In genomic region chr13:80986657-80987056, GRCm38 (mm10) we compare ENCODE assay signal across 15 mouse cellular contexts.
"Had no signal": no experiment of that assay in that cellular context is flagged by ENCODE, and none has a peak within 500 bp of the region (broad histone marks: within the 10 kb centered on the region; RNA-seq: fewer than 3 reads in every experiment).

No protein-coding gene starts in this region.

- H3K9ac ChIP-seq: limb, embryonic 12.5 days; liver, embryonic 13.5 days; liver, postnatal 0 days; lung, embryonic 15.5 days; neural tube, embryonic 12.5 days had no signal

- H3K36me3 ChIP-seq: limb, embryonic 12.5 days; liver, embryonic 13.5 days; lung, embryonic 15.5 days; neural tube, embryonic 12.5 days had no signal

- H3K27ac ChIP-seq: kidney, postnatal 0 days; limb, embryonic 12.5 days; liver, embryonic 13.5 days; lung, embryonic 15.5 days; macrophage; neural tube, embryonic 12.5 days had no signal

- H3K9me3 ChIP-seq: limb, embryonic 12.5 days; liver, embryonic 13.5 days; lung, embryonic 15.5 days; megakaryocyte, embryonic 14.5 days; neural tube, embryonic 12.5 days had no signal

- H3K4me1 ChIP-seq: limb, embryonic 12.5 days; liver, embryonic 13.5 days; lung, embryonic 15.5 days; neural tube, embryonic 12.5 days had no signal

- H3K27me3 ChIP-seq: limb, embryonic 12.5 days; liver, embryonic 13.5 days; lung, embryonic 15.5 days; megakaryocyte, embryonic 14.5 days; neural tube, embryonic 12.5 days had no signal

- H3K4me2 ChIP-seq: limb, embryonic 12.5 days; liver, embryonic 13.5 days; lung, embryonic 15.5 days; neural tube, embryonic 12.5 days had no signal

- H3K4me3 ChIP-seq: limb, embryonic 12.5 days; liver, embryonic 13.5 days; lung, embryonic 15.5 days; megakaryocyte, embryonic 14.5 days; neural tube, embryonic 12.5 days had no signal

- DNase-seq: kidney, adult 9 months; kidney, postnatal 36 days; layer of hippocampus, adult 9-11 months; layer of hippocampus, postnatal 36 days; liver; liver, embryonic 13.5 days; liver, postnatal 0 days; lung, postnatal 14 days; thymus, postnatal 36 days had no signal

- ATAC-seq: liver, postnatal 0 days had no signal
